Mouse (Mus musculus) MEL (cell line): ENCODE results near the gene Lamp1.

Experiments used
- CTCF ChIP-seq, 3 experiments: IDR thresholded peaks in 2 of 3; conservative IDR thresholded peaks in 1 of 3; 2 replicates each; pipeline ENCODE4 v1.5.1; 2011 to 2012; ENCODE audit warnings: low read length in 3 of 3, low read depth in 2 of 3, mild to moderate bottlenecking in 2 of 3, improper control_type of control experiment in 1 of 3, inconsistent platforms in 1 of 3, mixed read lengths in 1 of 3, moderate library complexity in 1 of 3; ENCODE audit not compliant: control insufficient read depth in 1 of 3, insufficient read depth in 1 of 3, poor library complexity in 1 of 3, severe bottlenecking in 1 of 3
- EP300 ChIP-seq, 2 experiments: IDR thresholded peaks; 2 replicates each; pipeline ENCODE4 v1.6.1; 2011; ENCODE audit warnings: improper control_type of control experiment in 2 of 2, low read length in 2 of 2, low read depth in 1 of 2, mild to moderate bottlenecking in 1 of 2
- MAX ChIP-seq: IDR thresholded peaks from 2 replicates; pipeline ENCODE4 v1.6.1; 2011; ENCODE audit warnings: low read length, improper control_type of control experiment
- POLR2A ChIP-seq, 2 experiments: IDR thresholded peaks; 2 replicates each; pipeline ENCODE4 v1.6.1; 2011 to 2012; ENCODE audit warnings: low read length in 2 of 2, mild to moderate bottlenecking in 2 of 2, control low read depth in 1 of 2, improper control_type of control experiment in 1 of 2, low read depth in 1 of 2, moderate library complexity in 1 of 2; ENCODE audit not compliant: control insufficient read depth in 1 of 2, insufficient read depth in 1 of 2, poor library complexity in 1 of 2

- TF ChIP-seq CTCF (IDR thresholded peaks at IDR 0.05 in 2 of 3, conservative IDR thresholded peaks at IDR 0.05 in 1 of 3; ENCODE audit: control insufficient read depth in 1 of 3, insufficient read depth in 1 of 3, low read depth in 2 of 3, low read length in 3 of 3, poor library complexity in 1 of 3, severe bottlenecking in 1 of 3) (no peak), MAX (no peak), EP300 (IDR thresholded peaks at IDR 0.05; ENCODE audit: low read depth in 1 of 2, low read length in 2 of 2) (peak; percentile 96 to 99), POLR2A (IDR thresholded peaks at IDR 0.05; ENCODE audit: control insufficient read depth in 1 of 2, insufficient read depth in 1 of 2, low read depth in 1 of 2, low read length in 2 of 2, poor library complexity in 1 of 2) (peak in 1 of 2 experiments; percentile 32; a peak in 1 of 4 replicates)
These were observed 43.8 kb downstream of the Lamp1 start for GRCm38 (mm10) chr8:13202806-13203205.
